Mouse (Mus musculus): ENCODE measurements around the gene Kcnj16. TPM values are rescaled to one million over a fixed set of nuclear protein-coding genes. Genes with fewer than 3 reads are reported as not detected.

Gene Kcnj16
- polyA plus RNA-seq, 1 experiment from 2014 or later, result 0.04 TPM

DNA sequence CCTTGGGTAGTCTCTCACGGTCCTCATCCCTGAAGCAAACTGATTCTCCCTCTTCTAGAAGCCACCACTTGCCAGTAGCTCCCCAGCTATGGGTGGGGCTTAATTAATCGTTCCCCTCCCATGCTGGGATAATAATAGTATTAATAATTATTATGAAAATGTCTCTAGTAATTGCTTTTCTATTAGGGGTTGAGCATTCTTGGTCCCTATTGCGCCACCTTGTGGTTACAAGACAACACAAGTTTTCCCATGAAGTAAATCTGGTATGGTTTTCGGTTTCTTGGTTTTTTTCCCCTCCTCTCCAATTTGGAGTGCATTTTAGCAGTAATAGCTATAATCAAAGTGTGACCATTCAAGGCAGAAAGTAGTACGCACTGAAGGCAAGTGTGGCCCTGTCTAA lies 74.3 kb downstream of the Kcnj16 start:
- Histone ChIP-seq H3K27ac (ENCODE audit: low read depth, low read length) (no peak overlapping the region), H3K9ac (ENCODE audit: low read length) (no peak overlapping the region), H3K4me2 (no peak overlapping the region), H3K36me3 (ENCODE audit: control insufficient read depth, insufficient read depth, low read length) (no peaks in the 10 kb centered on the region), H3K27me3 (ENCODE audit: control insufficient read depth, insufficient read depth, low read length) (no peaks in the 10 kb centered on the region), H3K4me3 (ENCODE audit: low read depth, low read length) (no peak overlapping the region), H3K4me1 (ENCODE audit: control insufficient read depth, insufficient read depth, low read length) (no peaks in the 10 kb centered on the region), H3K9me3 (ENCODE audit: control insufficient read depth, low read length) (no peaks in the 10 kb centered on the region)
- DNase-seq (ENCODE audit: low spot score, missing footprints) (no peak), ATAC-seq (ENCODE audit: low FRiP score) (no peak)
- 49% methylated on average over 5 of the region's 5 CpGs for WGBS

DNA sequence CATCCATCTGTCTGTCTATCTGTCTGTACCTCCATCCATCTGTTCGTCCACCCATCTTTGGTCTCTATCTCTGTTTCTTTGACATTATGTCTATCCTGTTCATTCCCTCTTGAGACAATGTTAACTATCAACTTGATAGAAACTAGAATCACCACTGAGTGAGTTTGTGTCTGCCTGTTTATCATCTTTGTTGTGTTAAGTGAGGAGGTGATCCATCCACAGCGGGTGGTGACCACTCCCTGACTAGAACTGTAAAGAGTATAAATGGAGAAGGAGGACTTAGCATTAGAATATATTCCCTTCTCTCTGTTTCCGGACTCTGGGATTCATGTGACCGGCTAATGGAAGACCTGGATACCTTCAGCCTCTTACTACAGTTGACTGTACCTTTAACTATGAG lies 75.5 kb downstream of the Kcnj16 start:
- 87% methylated on average over 4 of the region's 4 CpGs for WGBS
- no peak overlapping the region for H3K27ac ChIP-seq (ENCODE audit: low read depth, low read length)
- H3K4me1 ChIP-seq (ENCODE audit: control insufficient read depth, insufficient read depth, low read length), result no peaks in the 10 kb centered on the region
- no peaks in the 10 kb centered on the region for H3K36me3 ChIP-seq (ENCODE audit: control insufficient read depth, insufficient read depth, low read length)
- DNase-seq (ENCODE audit: low spot score, missing footprints) (no peak), ATAC-seq (ENCODE audit: low FRiP score) (no peak)
- no peaks in the 10 kb centered on the region for H3K27me3 ChIP-seq (ENCODE audit: control insufficient read depth, insufficient read depth, low read length)
- H3K9ac ChIP-seq (ENCODE audit: low read length), result no peak overlapping the region
- H3K4me2 ChIP-seq, result no peak overlapping the region
- no peaks in the 10 kb centered on the region for H3K9me3 ChIP-seq (ENCODE audit: control insufficient read depth, low read length)
- no peak overlapping the region for H3K4me3 ChIP-seq (ENCODE audit: low read depth, low read length)

DNA sequence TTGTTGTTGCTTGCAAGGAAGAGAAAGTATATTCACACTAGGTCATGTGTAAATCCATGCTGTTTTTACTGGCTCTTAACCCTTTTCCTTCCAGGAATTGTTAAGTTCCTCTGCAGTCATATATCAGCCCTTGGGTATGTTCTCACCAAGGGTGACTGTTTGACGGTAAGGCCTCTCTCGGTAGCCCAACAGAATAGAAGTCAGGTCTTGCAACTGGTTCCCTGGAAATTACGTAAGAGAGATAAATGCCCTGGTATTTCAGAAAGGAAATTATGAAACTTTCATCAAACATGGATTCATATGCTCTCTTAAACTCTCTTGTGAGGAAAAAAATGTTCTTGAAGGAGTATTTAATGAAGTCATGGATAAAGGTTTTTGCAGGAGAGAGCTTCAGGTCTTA lies 86.4 kb downstream of the Kcnj16 start:
- no peak overlapping the region for H3K4me3 ChIP-seq (ENCODE audit: low read depth, low read length)
- no peaks in the 10 kb centered on the region for H3K4me1 ChIP-seq (ENCODE audit: control insufficient read depth, insufficient read depth, low read length)
- ATAC-seq (ENCODE audit: low FRiP score) (no peak), DNase-seq (ENCODE audit: low spot score, missing footprints) (peak; percentile 56)
- WGBS, result 91% methylated on average over 3 of the region's 3 CpGs
- no peak overlapping the region for H3K27ac ChIP-seq (ENCODE audit: low read depth, low read length)
- H3K9ac ChIP-seq (ENCODE audit: low read length), result no peak overlapping the region
- H3K36me3 ChIP-seq (ENCODE audit: control insufficient read depth, insufficient read depth, low read length), result no peaks in the 10 kb centered on the region
- H3K27me3 ChIP-seq (ENCODE audit: control insufficient read depth, insufficient read depth, low read length), result no peaks in the 10 kb centered on the region
- no peaks in the 10 kb centered on the region for H3K9me3 ChIP-seq (ENCODE audit: control insufficient read depth, low read length)
- H3K4me2 ChIP-seq, result no peak overlapping the region

DNA sequence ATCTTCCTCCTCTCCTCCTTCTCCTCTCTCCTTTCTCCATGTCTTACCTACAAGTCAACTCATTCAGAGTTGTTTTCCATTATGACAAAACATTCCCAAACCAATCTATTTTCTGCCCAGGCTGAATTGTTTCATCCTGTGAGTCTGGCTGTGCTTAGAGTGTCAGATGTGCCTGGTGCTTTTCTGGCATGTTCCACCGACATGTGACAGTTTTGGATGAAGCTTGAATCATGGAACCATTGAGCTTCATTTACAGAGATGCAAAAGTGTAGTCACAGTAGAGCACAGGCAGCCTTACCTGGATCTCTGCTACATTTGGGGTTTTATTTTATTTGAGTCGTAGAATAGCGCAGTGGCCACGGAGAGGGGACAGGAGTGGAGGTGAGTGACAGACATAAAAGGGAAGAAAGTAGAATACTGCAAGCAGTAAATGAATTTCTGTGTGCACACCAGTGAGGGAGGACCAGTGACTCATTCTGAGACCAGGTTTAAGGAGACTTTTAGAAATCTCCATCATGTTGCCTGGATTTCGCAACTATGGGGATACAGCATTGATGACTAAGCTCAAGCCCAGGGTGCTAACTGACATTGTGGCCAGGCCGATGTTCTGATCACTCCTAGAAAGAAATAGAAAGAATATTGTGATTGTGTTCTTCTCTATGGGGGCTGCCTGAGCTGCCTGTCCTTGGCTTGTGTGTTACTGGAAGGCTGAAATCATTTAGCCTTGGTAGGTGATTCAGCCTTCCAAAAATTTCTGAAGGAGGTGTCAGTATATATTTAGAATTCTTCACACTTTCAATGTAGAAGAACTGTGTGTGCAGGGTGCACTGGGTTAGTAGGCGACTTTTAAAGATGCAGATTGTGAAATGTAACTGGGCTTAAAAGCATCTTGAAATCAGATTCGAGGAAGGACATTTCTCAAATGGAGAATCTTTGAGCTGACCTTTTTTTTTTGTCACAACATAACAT lies 87.3 kb downstream of the Kcnj16 start:
- no peak overlapping the region for H3K4me3 ChIP-seq (ENCODE audit: low read depth, low read length)
- no peak overlapping the region for H3K4me2 ChIP-seq
- no peaks in the 10 kb centered on the region for H3K4me1 ChIP-seq (ENCODE audit: control insufficient read depth, insufficient read depth, low read length)
- no peak overlapping the region for H3K9ac ChIP-seq (ENCODE audit: low read length)
- H3K27ac ChIP-seq (ENCODE audit: low read depth, low read length), result no peak overlapping the region
- H3K27me3 ChIP-seq (ENCODE audit: control insufficient read depth, insufficient read depth, low read length), result no peaks in the 10 kb centered on the region
- peak; percentile 37 for DNase-seq (ENCODE audit: low spot score, missing footprints)
- 92% methylated on average over 8 of the region's 8 CpGs for WGBS
- no peak for ATAC-seq (ENCODE audit: low FRiP score)
- no peaks in the 10 kb centered on the region for H3K9me3 ChIP-seq (ENCODE audit: control insufficient read depth, low read length)
- H3K36me3 ChIP-seq (ENCODE audit: control insufficient read depth, insufficient read depth, low read length), result no peaks in the 10 kb centered on the region

DNA sequence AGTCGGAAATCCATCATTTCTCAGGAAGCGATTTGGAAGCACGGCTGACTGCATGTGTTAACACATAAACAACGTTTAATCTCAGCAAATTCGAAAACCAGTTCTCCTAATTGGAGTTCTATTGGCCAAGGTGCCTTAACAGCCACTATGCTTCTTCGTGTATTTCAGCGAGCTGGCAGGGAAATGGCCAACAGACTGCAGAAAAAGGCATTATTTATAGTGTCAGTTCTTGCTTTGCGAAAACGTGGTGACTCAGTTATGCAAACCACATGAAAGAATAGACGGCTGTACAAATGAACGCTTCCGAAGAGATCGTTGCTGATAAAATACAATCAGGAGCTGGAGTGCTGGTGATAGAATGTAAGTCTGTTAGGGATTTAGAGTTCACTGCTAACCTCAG lies 88.2 kb downstream of the Kcnj16 start:
- peak; percentile 51 for DNase-seq (ENCODE audit: low spot score, missing footprints)
- 87% methylated on average over 13 of the region's 13 CpGs for WGBS
- H3K4me2 ChIP-seq, result no peak overlapping the region

DNA sequence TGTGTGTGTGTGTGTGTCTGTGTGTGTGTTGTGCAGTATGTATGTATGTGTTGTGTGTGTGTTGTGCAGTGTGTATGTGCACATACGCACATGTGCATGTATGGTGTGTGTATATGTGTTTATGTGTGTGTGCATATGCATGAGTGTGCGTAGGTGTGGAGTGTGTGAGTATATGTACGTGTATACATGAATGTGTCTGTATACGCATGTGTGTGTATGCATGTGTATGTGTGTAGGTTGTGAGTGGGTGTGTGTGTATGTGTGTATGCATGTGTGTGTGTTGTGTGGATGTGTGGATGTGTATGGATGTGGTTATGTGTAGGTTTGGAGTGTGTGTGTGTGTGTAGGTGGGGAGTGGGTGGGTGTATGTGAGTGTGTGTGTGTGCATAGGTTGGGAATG lies 89.6 kb downstream of the Kcnj16 start:
- ATAC-seq (ENCODE audit: low FRiP score) (no peak), DNase-seq (ENCODE audit: low spot score, missing footprints) (no peak)
- H3K27me3 ChIP-seq (ENCODE audit: control insufficient read depth, insufficient read depth, low read length), result no peaks in the 10 kb centered on the region
- no peaks in the 10 kb centered on the region for H3K36me3 ChIP-seq (ENCODE audit: control insufficient read depth, insufficient read depth, low read length)
- no peak overlapping the region for H3K4me3 ChIP-seq (ENCODE audit: low read depth, low read length)
- no peak overlapping the region for H3K27ac ChIP-seq (ENCODE audit: low read depth, low read length)
- no peak overlapping the region for H3K4me2 ChIP-seq
- WGBS, result 92% methylated on average over 4 of the region's 4 CpGs
- no peak overlapping the region for H3K9ac ChIP-seq (ENCODE audit: low read length)
- H3K9me3 ChIP-seq (ENCODE audit: control insufficient read depth, low read length), result no peaks in the 10 kb centered on the region
- no peaks in the 10 kb centered on the region for H3K4me1 ChIP-seq (ENCODE audit: control insufficient read depth, insufficient read depth, low read length)

More for the DNA sequence above, 88.2 kb downstream of the Kcnj16 start:
- Histone ChIP-seq H3K36me3 (ENCODE audit: control insufficient read depth, insufficient read depth, low read length) (no peaks in the 10 kb centered on the region), H3K9me3 (ENCODE audit: control insufficient read depth, low read length) (no peaks in the 10 kb centered on the region), H3K27me3 (ENCODE audit: control insufficient read depth, insufficient read depth, low read length) (no peaks in the 10 kb centered on the region), H3K4me3 (ENCODE audit: low read depth, low read length) (no peak overlapping the region), H3K27ac (ENCODE audit: low read depth, low read length) (no peak overlapping the region), H3K4me1 (ENCODE audit: control insufficient read depth, insufficient read depth, low read length) (no peaks in the 10 kb centered on the region), H3K9ac (ENCODE audit: low read length) (no peak overlapping the region)
- no peak for ATAC-seq (ENCODE audit: low FRiP score)

DNA sequence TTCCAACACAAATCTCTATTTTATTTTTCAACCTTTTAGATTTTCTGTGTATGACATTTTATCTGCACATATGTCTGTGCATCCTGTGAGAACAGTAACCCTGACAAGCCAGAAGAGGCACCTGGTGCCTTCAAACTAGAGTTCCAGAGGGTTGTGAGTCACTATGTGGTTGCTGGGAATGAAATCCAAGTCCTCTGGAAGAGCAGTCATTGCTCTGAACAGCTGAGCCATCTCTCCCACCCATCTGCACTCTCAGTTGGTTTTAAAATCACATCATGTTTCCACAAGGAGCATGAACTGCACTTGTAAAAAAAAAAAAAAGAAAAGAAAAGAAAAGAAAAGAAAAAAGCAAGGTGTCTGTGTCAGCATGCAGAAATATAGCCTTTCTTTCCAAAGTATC lies 91.6 kb downstream of the Kcnj16 start:
- H3K4me2 ChIP-seq, result no peak overlapping the region
- no peak overlapping the region for H3K9ac ChIP-seq (ENCODE audit: low read length)
- H3K4me1 ChIP-seq (ENCODE audit: control insufficient read depth, insufficient read depth, low read length), result no peaks in the 10 kb centered on the region
- DNase-seq (ENCODE audit: low spot score, missing footprints) (no peak), ATAC-seq (ENCODE audit: low FRiP score) (no peak)
- no peaks in the 10 kb centered on the region for H3K27me3 ChIP-seq (ENCODE audit: control insufficient read depth, insufficient read depth, low read length)
- H3K36me3 ChIP-seq (ENCODE audit: control insufficient read depth, insufficient read depth, low read length), result no peaks in the 10 kb centered on the region
- H3K27ac ChIP-seq (ENCODE audit: low read depth, low read length), result no peak overlapping the region
- no peak overlapping the region for H3K4me3 ChIP-seq (ENCODE audit: low read depth, low read length)
- H3K9me3 ChIP-seq (ENCODE audit: control insufficient read depth, low read length), result no peaks in the 10 kb centered on the region

DNA sequence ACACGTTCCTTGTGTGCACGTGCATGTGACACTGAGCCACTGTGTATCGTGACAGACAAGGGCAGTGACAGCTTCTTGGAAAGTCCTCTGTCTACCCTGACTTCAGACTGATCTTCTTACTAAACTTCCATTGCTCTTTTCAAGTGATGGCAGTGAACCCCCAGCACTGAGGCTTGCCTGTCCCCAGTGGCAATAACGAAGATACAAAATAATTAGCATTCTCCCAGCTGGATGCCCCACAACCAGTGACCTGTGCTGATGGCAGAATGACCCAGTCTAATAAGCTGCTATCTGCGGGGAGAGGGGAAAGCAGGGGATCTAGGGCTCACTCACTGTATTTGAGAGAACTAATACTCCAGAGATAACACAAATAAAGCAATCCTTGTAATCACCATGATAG lies 92.4 kb downstream of the Kcnj16 start:
- no peak overlapping the region for H3K9ac ChIP-seq (ENCODE audit: low read length)
- H3K27me3 ChIP-seq (ENCODE audit: control insufficient read depth, insufficient read depth, low read length), result no peaks in the 10 kb centered on the region
- no peak overlapping the region for H3K4me2 ChIP-seq
- DNase-seq (ENCODE audit: low spot score, missing footprints), result no peak
- H3K4me3 ChIP-seq (ENCODE audit: low read depth, low read length), result no peak overlapping the region
- no peaks in the 10 kb centered on the region for H3K4me1 ChIP-seq (ENCODE audit: control insufficient read depth, insufficient read depth, low read length)
- WGBS, result 52% methylated on average over 5 of the region's 5 CpGs
- H3K27ac ChIP-seq (ENCODE audit: low read depth, low read length), result no peak overlapping the region
- H3K36me3 ChIP-seq (ENCODE audit: control insufficient read depth, insufficient read depth, low read length), result no peaks in the 10 kb centered on the region
- no peaks in the 10 kb centered on the region for H3K9me3 ChIP-seq (ENCODE audit: control insufficient read depth, low read length)
- no peak for ATAC-seq (ENCODE audit: low FRiP score)

DNA sequence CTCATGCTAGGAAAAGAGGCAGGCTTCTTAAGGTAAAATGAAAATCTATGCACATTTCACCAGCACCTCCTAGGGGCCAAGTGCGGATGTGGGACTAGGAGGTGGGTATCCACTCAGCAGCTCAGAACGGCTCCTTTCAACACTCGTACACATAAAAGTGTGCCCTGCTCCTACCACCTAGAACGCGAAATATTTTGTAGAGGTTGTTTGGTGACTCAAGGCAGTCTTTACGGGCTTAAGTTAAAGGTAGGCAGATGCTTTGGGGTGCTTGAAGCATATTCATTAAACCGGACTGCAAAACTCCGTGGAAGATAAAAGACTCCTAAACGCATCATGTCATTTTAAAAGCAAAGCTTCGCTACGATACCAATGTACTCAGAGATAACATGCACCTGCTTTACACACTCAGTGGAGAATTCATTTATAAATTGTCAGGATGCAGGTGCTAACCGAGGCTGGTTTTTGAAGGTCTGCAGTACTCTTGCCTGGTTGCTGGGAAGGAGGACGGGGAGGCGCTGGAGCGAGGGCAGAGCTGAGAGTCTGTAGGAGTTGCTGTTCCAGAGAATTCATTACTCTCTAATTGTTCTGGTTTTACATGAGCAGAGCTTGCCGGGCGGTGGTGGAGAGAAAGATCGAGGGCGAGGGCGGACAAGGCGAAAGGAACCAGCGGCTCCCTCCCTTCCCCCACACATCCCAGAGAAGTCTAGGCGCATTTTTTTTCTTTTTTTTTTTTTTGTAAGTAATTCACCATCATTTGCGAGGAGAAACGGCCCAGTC lies 97.1 kb downstream of the Kcnj16 start:
- Histone ChIP-seq H3K4me2 (peak overlapping the region; percentile 69), H3K4me3 (ENCODE audit: low read depth, low read length) (peak overlapping the region; percentile 58), H3K36me3 (ENCODE audit: control insufficient read depth, insufficient read depth, low read length) (no peaks in the 10 kb centered on the region), H3K9me3 (ENCODE audit: control insufficient read depth, low read length) (no peaks in the 10 kb centered on the region), H3K27me3 (ENCODE audit: control insufficient read depth, insufficient read depth, low read length) (peaks cover 6% of the 10 kb centered on the region), H3K9ac (ENCODE audit: low read length) (peak overlapping the region; percentile 40), H3K27ac (ENCODE audit: low read depth, low read length) (no peak overlapping the region), H3K4me1 (ENCODE audit: control insufficient read depth, insufficient read depth, low read length) (no peaks in the 10 kb centered on the region; the same call in 1 of the 2 replicates)
- under 1% methylated on average over 25 of the region's 25 CpGs for WGBS
- DNase-seq (ENCODE audit: low spot score, missing footprints) (peak; percentile 96), ATAC-seq (ENCODE audit: low FRiP score) (peak; percentile 43)
